Mouse (Mus musculus) heart, postnatal 14 days (tissue): ENCODE measurements at regions not wholly inside any gene's neighbourhood (a gene's known extent, or its start where the extent isn't known, plus 50 kb on each side); places are given as distances from the start of the nearest gene placed in this dataset.

Source experiments
- DNase-seq, 2 experiments: peaks; one replicate each; pipeline ENCODE4 v3.0.0; 2021 to 2022
- intact Hi-C: fragments of 180-260 bp; cut with DNase I; formaldehyde crosslinking; loops from one replicate; pipeline ENCODE4 v1.15.1; 2025

- intact Hi-C loops, result no loop called here
- DNase-seq, result no peak
Measured at GRCm38 (mm10) chr14:37298631-37299030, 163.6 kb upstream of the Ghitm start.

GRCm38 (mm10) chr14:37296531-37296930 is 161.5 kb upstream of the Ghitm start:
- DNase-seq, result no peak
- intact Hi-C loops, result no loop called here

DNA sequence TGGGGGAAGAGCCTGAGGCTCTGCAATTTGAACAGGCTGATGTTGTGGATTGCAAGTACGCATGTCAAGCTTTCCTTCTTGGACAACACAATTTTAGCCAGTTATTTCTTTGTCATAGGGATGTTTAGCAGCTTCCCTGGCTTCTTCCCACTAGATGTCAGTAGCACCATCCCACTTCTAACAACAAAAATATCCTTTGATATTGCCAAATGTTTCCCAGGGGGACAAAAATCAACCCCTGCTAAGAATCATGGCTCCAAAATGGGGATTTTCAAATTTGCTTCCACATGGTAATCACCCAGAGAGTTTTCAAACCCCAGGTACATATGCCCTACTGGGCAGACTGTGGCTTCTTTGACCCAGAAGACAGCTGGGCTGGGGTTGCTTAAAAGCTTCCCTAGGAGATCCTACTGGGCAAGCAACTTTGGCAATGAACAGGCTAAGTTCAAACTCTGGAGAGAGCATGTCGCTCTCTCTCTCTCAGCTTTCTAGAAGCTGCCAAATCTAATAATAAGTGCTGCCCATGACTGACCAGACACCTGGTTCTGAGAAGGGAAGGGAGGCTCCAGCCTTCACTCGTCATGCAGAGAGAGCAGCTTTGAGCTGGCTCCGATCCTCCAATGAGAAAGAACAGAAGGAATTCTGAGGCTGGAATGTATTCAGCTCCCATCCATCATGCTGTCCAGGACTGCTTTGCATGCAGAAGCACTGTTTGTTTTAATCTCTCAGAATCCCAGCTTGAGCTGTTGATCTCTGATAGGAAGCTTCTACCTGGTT is 157.2 kb upstream of the Ghitm start:
- intact Hi-C loops, result no loop called here

GRCm38 (mm10) chr14:37284391-37284790 is 149.3 kb upstream of the Ghitm start:
- intact Hi-C loops, result no loop called here
- no peak for DNase-seq

More for the DNA sequence above, 157.2 kb upstream of the Ghitm start:
- no peak for DNase-seq

- DNase-seq, result no peak
Measured at GRCm38 (mm10) chr14:37279356-37279755, 144.3 kb upstream of the Ghitm start.

GRCm38 (mm10) chr14:37276728-37277695 is 141.9 kb upstream of the Ghitm start:
- DNase-seq, result peak in 1 of 2 experiments; percentile 37
- intact Hi-C loops, result no loop called here

More at GRCm38 (mm10) chr14:37279356-37279755, 144.3 kb upstream of the Ghitm start:
- intact Hi-C loops, result no loop called here

DNA sequence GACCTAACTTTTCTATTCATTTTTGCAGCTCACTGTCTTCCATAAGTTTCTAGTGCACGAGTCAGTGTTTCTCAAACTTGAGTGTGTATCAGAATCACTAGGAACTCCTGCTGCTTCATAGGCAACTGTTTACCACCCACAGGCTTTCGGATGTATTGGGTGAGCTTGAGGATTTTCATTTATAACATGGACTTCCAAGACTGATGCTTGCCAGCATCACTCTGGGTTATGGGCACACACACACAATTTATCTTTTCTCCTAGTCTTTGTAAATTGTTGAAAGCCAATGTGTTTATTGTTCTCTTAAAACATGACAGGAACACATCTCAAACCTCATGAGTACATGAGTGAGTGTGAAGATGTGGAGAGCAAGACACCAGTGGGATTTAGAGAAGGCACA is 137.0 kb upstream of the Ghitm start:
- intact Hi-C loops, result no loop called here

GRCm38 (mm10) chr14:37271015-37271933 is 136.2 kb upstream of the Ghitm start:
- intact Hi-C loops, result no loop called here
- no peak for DNase-seq

More for the DNA sequence above, 137.0 kb upstream of the Ghitm start:
- no peak for DNase-seq

GRCm38 (mm10) chr14:37269920-37270319 is 134.8 kb upstream of the Ghitm start:
- intact Hi-C loops, result no loop called here
- no peak for DNase-seq

- DNase-seq, result peak; percentile 46 to 62
- intact Hi-C loops, result no loop called here
Measured at GRCm38 (mm10) chr14:37238632-37239032, 103.6 kb upstream of the Ghitm start.

- DNase-seq, result no peak
- intact Hi-C loops, result no loop called here
Measured at GRCm38 (mm10) chr14:37237191-37237590, 102.1 kb upstream of the Ghitm start.

DNA sequence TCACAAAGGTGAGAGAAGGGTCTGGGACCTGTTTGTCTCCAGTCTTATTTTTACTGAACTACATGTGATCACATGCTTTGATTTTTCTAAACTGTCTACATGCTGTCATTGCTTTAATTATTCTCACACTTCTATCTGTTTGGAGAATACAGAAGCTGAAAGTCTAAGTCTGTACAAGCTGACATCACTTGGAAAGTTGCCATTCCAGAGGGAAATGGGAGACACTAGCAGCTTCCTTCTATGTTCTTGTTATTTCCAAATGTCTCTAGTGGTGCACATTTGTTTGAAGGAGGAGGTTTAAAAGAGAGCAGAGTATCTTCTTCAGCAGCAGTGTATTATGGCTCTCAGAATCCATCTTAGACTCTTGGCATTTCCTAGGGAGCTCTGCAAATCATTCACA is 73.2 kb upstream of the Ghitm start:
- DNase-seq, result no peak
- intact Hi-C loops, result no loop called here

- intact Hi-C loops, result no loop called here
- DNase-seq, result no peak
Measured at GRCm38 (mm10) chr14:37189795-37190194, 54.7 kb upstream of the Ghitm start.
